Mouse (Mus musculus) mature B cell (primary cell): Measurements from ENCODE around the gene Rnf43.

Experiments
- in situ Hi-C: fragments of 300-500 bp; cut with MboI; formaldehyde crosslinking; loops from 2 replicates; pipeline ENCODE4 v1.14.3; 2019

The Rnf43 gene

DNA sequence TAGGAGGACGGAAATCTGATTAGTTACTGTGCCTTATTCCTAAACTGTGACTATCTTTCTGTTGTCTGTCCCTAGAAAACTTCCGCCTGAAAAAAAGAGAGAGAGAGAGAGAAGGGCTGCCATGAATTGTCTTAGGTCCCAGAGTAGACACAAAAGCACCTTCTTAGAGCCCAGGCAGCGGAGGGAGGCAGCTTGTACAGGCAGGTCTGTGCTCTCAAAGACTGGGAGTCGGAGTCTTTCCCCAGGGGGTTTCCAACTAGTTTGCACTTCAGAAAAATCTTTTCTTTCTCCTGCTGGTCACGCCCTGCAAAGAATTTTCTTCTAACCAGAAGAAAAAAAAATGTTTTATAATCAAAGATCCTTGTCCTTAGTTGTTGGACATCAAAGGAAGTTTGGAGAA is 15.2 kb downstream of the Rnf43 start:
- in situ Hi-C loops, result no loop called here

DNA sequence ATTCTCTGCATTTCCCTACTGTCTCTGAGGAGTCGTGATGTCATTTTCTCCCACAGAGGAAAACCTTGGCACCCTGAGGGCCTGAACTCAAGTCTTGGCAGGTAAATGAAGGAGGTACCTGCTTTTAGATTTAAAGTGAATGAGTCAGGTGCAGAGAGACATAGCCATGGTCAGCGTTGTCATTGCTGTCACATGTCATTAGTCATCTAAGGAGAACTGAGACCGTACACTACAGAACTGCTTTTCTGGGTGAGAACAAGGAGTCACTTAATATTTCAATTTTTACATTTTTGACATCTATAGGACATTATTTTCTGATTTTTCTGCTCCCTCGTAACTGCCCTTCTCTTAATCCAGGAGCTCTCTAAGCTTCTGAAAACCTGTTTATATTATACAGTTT is 16.0 kb downstream of the Rnf43 start:
- in situ Hi-C loops, result no loop called here

DNA sequence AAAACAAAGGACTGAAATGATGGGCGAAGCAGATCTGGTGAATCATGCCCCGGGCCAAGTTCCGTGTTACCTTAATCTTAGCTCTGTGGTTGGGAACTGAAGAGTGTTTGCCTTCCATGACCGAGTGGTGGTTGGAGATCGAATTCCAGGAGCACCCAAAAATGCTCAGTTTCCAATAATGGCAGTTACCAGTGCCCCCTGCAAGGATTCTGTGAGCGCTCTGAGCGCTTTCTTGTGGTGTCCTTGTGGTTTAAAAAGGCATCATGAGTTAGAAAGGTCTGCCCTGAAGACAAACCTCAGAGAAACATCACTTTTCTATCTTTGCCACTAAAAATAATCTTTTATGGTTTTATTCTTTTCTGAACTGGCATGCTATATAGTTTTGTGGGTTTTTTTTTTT is 16.5 kb downstream of the Rnf43 start:
- in situ Hi-C loops, result no loop called here

DNA sequence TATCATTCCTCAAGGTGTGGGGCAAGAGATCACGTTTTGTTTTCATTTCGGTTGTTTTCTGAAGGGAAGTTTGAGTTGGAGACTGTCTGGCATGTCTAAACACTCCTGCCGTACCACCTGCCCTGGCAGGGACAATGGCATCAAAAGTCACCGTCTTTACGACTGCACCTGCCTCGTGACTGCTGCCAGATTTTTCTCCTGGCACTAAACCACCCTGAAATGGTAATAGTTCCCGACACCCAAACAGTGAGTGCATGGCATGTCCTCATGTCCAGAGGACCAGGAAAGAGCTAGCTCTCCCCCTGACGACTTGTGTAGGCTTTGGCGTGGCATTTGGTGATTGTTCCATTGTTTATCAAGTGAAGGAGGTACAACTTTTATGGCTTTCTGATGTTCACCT is 18.3 kb downstream of the Rnf43 start:
- in situ Hi-C loops, result no loop called here

DNA sequence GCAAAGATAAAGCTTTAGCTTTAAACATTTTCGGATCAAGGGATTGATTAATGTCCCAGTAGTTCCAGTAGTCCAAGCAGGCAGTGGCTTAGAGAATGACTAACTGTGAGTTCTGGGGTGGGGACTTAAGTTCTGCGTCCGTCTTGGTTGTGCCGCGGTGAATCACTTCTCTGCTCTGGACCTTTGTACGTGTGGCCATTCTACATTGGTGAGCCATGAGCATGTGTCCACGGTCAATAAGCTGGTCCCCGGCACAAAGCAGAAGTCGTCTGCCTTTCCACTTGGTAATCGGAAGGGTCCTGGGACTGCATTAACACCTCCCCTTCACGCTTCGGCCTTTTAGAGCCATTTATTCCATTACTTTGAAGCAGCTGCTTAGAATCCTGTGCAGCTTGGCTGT is 19.6 kb downstream of the Rnf43 start:
- in situ Hi-C loops, result no loop called here

DNA sequence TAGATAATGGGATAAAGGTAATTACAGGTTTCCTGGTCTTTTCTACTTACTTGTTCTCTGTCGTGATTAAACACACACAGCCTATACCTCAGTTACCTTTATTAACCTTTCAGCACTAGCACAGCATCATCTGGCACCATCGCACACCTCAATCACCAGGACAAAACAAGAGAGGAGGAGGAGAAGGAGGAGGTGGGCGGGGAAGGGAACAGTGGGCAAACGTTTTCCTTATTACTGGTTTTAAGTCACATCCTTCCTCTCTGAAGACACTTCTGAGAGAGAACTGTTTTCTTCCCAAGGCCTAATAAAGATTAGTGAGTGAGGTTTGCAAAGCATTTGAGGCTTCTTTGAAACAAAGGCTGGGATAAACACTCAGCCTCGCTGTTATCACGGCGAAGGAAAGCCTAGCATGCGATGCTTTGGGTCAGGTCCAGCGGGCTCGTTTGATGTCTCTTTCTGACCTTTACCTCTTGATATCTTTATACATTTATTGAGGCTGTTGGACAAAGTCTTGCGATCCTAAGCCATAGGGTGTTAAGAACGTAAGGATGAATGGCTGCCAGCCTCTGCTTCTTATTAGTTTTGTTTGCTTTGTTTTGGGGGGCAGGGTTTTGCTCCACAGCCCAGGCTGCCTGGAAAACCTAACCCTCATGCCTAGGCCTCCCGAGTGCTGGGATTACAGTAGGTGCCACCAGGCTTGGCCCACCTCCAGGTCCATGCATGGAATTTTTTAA is 20.5 kb downstream of the Rnf43 start:
- in situ Hi-C loops, result no loop called here

DNA sequence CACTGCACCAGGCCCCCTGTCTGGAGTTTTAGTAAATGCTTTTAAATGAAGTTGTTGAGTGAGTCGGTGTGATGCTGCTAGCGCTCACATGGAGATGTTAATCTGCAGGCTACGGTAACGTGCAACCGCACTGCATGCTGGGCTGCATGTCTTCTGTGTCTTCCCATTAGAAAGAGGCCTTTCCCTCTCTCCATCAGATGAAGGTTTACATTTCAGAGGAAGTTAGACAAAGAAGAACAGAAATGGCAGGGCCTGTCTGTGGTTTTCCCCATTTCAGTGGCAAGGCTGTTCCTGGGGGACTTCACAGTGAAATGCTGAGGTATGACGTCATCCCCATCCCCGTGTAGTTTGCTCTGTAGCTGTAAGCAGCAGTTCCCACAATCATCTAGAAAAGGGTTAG is 23.9 kb downstream of the Rnf43 start:
- in situ Hi-C loops, result no loop called here

DNA sequence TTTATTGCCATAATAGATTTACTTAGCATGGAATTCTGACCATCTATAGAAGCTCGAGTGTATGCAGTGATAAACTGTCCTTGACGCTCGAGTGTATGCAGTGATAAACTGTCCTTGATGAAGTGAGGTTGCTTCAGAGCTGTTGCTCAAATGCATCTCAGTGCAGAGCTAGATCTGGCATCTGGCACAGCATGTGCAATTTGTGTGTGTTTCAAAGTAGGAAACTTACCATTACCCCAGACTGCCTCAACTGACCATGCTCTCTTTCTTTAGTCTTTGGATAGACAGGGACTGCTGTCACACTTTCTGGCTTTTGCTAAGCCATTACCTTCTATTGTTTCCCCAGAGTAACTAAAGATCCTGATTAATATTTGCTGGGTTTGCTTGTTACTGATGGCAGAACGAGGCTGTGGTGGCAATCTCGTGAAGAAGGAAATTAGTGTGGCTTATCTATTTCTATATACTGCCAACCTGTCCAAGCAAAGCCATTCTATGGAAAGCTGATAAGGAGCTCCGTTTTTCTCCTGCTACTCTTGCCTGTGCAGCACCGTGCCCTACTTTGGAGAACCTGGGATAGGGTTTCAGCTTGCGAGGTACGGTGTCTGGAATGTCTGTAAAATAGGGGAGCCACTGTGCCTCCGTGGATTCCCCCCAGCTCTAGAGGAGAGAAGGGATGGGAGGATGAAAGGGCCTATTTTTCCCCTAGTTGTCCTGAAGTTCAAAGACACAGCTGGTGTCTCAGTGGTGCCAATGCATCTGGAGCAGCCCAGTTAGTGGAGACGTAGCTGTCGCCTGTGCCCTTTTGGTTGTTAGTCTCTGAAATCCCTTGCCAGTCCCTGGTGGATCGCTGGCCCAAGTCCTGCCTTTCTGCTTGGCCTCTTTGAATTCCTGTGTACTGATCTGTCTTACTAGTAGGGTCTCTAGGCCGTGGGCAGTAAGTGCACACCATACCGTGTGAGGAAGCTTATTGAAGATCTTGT is 25.0 kb downstream of the Rnf43 start:
- in situ Hi-C loops, result no loop called here

DNA sequence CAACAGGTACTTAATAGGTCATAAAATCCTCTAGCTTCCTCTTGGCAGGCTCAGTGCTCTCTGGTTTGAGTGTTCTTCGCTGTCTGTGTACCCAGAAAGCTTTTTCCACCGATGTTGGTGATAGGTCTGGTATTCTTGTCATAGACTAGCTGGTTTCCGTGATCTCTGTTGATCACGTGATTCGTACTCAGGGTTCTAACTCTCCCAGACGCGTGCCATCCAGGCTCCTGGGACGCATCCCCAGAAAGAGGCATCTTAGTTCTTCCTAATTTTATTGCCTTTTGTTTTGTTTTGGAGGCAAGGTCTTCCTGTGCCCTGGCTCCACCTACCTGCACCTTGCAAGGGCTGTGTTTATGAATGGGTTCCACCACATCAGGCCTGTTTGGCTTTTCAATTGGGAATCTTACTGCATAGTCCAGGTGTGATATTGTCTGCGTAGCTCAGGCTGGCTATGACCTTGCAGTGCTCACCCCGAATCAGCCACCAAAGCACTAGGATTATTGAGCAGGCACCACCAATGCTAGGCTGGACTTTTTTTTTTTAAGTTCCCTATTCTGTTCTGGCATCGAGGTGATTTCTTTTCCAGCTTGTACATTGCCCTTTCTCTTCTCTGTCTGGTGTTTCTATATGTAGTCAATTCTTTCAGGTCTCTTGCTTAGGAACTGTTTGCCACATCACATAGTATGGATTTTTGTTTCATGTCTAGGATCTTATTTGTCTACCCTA is 26.1 kb downstream of the Rnf43 start:
- in situ Hi-C loops, result no loop called here

DNA sequence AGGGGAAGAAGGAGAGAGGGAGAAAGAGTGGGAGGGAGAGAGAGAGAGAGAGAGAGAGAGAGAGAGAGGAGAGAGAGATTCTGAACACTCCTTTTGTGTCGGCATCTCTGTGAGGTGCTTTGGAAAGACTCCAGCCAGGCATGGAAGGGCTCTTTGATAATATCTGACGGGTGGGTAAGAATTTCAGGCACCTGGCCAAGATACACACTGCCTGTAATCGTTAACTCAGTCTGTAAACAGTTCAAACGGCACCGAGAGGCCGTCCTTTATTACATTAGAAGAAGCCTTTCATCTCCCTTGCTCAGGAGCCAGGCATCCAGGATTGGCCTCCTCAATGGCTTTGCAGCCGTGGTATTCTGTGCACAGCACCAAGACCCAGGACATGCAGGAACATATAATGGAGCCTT is 26.9 kb downstream of the Rnf43 start:
- in situ Hi-C loops, result no loop called here

DNA sequence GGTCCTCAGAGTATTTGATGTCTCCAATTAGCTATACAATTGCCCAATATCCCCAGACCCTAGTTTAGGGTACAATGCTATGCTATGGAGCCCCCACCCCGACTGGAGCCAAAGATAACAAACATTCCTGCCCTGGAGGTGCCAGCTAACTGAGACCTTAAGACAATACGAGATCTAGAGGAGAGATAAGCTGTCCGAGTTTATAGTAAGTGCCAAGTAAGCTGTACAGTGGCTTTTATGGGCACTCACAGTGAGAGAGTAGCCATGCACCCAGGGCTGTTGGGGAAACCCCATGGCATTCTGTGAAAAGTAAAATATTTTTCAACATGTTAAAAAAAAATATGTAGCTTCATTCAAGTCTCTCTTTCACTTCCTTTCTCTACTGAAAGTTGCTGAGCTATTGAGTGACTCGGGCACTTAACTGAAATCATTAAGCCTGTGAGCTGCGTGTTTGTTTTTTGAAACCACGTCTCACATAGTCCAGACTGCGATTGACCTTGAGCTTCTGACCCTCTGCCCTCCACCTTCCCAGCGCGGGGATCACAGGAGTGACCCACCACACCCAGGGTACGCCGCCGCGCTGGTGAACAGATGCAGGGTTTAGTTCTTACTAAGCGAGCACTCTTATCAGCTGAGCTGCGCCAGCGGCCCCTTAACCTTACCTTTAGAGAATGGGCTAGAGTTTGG is 27.7 kb downstream of the Rnf43 start:
- in situ Hi-C loops, result no loop called here

DNA sequence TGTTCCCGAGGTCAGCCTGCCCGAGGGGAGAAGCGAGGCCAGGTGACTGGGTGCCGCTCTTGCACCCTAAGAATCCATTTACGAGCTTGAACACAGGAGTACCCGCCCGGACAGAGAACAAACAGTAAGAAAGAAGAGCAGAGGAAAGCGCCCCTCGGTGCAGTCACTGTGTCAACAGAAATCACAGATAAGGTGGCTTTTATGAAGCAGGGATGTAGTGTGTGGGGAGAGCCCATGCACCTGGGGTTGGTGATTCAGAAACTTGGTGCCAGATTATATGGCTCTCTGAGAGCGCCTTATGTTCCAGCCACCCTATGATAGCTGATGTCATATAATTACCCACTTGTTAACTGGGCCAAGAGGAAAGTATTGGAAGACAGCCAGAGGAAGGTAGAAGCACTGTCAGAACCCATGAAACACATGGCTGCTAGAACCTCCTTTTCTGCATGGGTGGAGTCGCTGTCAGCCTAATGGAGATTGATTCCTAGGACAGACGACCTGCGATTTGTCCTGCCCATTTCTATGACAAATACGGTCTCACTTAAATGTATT is 34.7 kb downstream of the Rnf43 start:
- in situ Hi-C loops, result no loop called here

DNA sequence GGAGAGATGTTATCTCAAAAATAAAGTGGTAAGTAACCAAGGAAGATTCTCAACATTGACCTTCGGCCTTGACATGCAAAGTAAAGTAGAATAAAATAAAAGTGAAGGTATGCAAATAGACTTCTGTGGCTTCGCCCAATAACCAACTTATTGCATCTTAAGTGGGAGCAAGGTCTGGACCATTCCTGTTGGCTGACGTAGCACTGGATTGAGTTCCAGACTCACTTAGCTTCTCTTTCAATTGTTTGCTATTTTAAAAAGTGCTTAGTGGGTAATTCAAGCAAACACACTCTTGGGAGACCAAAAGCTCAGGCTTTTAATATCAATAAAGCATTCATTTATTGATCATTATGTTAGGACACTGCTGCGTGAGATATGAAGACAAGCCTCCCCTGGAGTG is 35.6 kb downstream of the Rnf43 start:
- in situ Hi-C loops, result no loop called here

DNA sequence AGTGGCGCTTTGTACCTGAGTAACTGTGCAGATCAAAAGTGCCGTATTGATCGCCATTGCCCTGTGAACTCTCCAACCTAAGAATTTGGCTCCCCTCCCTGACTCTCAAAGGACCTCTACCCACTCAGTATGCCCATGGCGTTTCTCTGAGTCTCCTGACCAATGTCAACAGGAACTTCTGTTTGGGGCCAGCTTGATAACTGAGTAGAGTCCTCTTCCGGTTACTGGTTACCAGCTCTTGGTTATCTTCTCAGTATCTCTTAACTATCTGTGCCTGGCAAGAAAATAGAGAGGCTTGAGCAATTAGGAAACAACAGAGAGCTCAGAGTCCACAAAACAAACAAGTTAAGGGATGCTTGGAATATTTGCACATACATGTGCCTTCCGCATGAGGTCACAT is 38.6 kb downstream of the Rnf43 start:
- in situ Hi-C loops, result no loop called here

DNA sequence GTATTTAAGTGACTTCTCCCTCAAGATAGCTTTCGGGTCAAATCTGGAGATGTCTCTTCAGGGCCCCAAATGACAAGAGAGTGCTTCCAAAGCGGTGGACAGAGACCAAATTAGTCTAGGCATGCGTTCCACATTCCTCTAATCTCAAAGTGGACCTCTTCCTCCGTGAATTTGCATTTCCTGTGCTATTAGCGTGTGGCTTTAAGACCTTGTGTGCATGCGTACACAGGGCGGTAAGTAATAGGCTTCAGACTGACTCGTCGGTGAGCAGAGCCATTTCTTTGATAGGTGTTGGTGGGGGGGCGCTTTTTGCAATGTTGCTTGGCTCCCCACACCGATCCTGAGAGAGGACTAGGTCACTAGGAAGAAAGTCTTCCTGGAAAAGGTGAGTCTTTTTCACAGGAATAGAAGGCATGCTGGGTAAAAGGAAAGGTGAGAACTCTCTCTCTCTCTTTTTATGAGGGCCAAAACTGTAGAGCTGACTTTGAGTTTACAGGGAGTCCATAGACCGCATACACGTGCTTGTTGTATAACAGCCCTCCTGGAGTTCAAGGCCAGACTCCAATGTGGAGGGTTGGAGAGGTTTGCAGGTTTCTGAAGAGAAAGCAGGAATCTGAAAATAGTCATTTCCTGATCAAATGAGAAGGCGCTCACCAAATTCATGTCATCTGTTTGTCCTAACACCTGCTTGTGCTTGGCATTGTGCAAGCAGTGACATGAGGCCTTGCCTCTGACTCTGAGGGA is 39.5 kb downstream of the Rnf43 start:
- in situ Hi-C loops, result no loop called here

DNA sequence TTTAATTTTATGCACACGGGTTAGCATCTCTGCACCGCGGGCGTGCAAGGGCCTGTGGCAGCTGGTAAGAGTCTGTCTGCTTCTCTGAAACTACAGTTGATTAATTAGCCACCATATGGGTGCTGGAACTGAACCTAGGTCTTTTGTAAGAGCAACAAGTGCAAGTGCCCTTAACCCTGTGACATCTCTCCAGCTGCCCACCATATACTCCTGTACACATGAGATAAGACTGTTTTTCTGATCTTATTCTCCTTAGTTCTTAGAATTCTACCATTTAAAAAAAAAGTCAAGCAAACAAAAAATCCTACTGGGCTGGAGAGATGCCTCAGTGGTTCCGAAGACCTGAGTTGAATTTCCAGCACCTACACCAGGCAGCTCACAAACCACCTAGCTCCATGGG is 41.1 kb downstream of the Rnf43 start:
- in situ Hi-C loops, result no loop called here

DNA sequence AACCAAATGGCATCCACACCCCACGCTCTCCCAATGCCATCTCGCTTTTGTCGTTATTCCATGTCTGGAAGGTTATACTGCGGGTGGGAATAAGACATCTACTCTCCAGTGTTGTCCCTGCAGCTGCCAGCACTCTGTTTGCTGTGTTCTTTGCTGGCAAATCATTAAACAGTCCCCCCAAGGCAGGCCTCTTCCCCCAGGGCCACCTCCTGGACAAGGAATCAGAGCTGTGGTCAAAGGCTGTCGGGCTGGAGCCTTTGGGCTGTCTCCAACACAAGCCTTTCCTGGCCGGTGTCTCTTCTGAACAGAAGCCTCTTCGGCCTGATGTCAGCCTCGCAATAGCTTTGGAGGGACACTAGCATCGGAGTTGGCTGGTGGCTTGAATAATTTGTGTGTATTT is 41.8 kb downstream of the Rnf43 start:
- in situ Hi-C loops, result no loop called here

DNA sequence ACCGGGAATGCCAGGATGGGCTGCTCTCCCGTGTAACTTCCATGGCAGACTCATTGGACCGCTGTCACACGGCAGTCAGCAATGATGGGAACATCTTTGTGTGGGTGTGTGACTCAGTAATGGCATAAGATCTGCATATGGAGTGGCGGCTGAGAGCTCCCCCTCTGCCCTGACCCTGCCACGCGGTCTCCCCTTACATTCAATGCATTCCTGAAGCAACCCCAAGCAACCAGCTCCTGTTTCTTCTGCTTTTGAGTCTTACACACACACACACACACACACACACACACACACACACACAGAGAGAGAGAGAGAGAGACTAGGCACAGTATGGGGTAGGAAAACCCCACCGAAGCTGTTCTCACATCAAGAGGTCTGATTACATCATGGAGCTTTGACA is 45.0 kb downstream of the Rnf43 start:
- in situ Hi-C loops, result no loop called here

DNA sequence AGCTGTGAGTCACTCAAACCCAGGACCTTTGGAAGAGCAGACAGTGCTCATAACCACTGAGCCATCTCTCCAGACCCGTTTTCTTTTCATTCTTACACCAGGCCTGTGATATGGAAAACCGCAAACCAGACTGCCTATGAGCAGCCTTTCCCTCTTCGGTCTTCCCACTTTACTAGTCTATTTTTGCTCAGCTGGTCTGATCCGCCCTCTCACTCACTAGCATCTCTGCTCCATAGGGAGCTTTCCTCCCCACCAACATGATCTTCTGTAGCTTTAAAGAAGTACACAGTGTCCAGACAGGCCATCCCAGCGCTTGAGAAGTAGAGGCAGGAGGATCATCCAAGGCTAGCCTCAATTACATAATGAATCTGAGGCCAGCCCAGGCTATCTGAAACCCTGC is 46.5 kb downstream of the Rnf43 start:
- in situ Hi-C loops, result no loop called here

DNA sequence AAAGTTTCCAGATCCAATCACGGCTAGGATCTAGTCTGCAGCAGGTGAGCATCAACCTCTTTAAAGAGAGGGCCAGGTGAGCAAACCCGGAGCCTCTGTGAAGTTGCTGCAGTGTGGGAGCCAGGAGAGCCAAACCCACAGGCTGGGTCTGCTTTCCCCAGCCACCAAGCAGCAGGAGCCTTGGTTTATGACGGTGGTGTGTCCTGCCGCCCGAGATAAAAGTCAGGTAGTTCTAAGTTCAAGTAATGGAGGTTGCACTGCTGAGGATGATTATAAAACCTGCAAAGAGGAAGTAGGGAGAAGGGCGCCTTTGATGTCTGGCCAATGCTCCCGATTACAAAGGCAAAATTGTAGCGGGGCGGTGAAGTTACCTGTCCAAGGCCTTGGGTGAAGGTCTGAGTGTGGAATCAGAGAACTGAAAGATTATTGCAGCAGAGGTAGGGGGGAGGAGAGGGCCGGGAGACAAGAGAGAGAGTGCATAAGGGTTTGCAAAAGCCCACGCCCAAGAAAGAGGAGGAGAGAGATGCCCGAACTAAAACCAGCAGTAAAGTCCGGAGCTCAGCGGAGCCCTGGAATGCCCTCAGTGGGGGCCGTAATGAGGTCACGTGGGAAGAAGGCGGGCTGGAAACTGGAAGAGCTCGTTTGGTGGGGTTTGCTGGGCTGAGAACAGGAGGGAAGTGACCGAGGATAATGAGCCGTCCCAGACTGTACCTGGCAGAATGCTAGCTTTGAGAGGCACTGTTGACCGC is 47.2 kb downstream of the Rnf43 start:
- in situ Hi-C loops, result no loop called here
